Mouse (Mus musculus): Measurements from ENCODE around the gene Rapgef5.

Rapgef5 gene

GRCm38 (mm10) chr12:117676265-117676664, 160.0 kb downstream of the Rapgef5 start:
- no peak for DNase-seq

DNA sequence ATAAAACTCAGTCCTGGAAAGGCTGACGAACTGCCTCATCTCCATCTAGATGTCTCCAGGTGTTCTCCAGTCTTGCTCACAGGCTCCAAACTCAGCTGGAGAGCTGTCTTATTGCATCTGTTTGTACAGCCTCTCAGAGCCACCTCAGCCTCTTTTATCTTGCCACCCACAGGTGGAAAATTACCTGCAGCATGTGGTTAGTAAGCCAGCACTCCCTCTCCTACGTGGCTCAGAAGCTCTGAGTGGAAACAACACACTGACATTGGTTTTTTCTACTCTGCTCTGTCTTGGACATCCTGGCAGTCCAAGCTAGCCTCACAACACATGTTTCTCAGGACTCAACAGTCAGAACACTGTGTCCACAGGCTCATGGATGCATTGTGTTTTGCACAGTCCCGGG, 162.6 kb downstream of the Rapgef5 start:
- no peak for DNase-seq

GRCm38 (mm10) chr12:117679795-117680194, 163.5 kb downstream of the Rapgef5 start:
- DNase-seq, result no peak

DNA sequence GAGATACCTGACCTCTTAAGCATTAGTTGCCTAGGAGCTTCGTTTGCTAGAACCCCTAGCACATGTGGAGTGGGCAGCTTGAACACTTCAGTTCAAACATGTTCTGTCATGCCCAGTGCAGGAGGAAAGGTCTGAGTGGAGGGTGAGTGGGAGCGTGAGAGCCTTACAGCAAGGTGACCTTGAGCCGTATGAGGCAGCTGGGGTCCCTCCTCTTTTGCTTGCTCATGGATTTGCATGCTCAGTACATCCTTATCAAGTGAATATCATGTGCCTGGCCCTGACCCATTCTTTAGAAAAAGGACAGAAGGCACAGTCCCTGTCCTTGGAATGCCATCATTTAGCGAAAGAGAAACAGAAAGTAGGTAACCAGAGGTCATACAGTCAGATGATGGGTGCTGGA, 165.0 kb downstream of the Rapgef5 start:
- DNase-seq, result no peak

GRCm38 (mm10) chr12:117683377-117683776, 167.1 kb downstream of the Rapgef5 start:
- DNase-seq, result no peak

DNA sequence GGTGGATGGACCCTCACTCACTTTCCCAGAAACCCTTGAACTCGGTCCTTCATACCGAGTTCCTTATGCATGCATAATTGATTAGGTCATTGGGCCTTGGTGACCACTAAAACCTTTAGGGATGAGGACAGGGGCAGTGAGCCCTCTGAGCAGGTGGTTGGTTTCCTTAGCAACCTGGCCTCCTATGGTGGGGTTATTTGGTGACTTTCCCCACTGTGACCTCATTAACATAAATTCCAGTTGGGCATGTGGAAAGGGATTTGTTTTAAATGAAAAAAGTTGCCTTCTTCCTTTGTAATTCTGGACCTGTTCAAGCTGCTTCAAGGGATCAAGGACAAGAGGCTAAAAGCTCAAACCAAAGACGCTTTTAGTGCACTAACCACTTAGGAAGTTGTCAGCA, 167.7 kb downstream of the Rapgef5 start:
- no peak for DNase-seq

- DNase-seq, result no peak
Observed at GRCm38 (mm10) chr12:117684788-117685187, 168.5 kb downstream of the Rapgef5 start.

- no peak for DNase-seq
Observed at GRCm38 (mm10) chr12:117685336-117685735, 169.1 kb downstream of the Rapgef5 start.

DNA sequence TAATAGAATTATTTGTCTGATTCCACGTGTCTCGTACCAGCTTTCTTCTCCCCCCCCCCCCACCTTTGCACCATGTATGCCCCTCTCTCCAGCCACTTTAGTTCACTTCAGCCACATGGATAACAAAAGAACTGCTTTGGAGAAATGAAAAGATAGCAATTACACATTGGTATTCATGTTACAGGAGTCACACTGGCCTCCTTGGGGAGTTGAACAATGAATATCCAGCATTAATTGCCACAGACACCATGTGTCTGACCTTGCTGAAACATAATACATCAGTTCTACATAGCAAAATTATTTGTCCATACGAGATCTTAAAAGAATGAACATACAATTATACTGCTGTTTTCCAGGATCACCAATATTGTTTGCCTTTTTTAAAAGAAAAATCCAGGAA, 170.5 kb downstream of the Rapgef5 start:
- no peak for DNase-seq

DNA sequence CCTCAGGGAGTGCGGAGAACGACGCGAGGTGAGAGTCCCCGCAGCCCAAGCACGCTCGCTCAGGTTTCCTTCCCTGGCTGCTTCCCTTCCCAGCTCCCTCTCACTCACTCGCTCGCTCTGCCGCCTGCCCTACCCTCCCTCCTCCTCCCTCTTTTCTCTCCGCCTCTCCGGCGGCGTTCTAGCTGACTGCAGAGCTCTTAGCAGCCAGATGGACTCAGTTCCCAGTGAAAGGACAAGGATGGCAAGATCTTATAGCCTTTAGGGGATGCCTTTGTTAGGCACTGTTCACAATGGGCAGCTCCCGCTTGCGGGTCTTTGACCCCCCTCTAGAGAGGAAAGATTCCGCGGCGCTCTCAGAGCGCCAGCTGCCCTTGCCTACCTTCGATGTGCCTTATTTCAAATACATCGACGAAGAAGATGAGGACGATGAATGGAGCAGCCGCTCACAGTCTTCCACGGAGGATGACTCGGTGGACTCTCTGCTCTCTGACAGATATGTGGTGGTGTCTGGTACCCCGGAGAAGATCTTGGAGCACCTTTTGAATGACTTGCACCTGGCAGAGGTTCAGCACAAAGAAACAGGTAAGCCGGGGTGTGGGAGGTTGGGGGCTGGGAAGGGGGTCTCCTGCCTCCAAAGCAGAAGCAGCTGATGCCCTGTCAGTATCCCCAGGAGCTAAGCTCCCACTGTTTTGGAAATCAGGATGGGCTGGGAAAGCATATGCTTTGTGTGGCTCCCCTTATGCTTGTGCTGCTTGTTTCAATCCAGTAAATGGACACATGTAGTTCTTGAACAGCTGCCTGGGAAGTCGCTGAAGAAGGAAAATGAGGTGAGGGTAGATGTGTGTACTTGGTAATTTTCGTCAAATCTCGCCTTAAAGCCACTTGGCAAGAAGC, 172.6 kb downstream of the Rapgef5 start:
- DNase-seq, result peak; percentile 54 to 71

GRCm38 (mm10) chr12:117691336-117691735, 175.1 kb downstream of the Rapgef5 start:
- no peak for DNase-seq

DNA sequence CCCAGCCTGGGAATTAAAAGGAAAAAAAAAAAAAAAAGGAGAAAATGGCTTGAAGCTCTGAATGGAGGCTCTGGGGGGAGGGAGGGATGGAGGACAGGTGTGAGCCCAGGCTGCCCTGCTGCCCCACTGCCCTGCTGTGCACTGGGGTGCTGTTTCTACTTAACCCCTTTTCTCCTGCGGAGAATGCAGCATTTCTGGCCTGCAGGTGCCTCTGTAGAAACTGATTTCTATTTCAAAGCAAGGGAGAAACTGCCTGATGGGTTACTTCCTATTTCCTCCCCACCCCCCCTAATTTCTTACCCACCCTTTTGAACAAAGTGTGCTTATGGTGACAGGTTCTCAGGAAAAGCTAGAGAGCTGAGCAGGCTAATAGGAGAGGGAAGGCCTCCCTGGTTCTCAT, 176.5 kb downstream of the Rapgef5 start:
- DNase-seq, result no peak

DNA sequence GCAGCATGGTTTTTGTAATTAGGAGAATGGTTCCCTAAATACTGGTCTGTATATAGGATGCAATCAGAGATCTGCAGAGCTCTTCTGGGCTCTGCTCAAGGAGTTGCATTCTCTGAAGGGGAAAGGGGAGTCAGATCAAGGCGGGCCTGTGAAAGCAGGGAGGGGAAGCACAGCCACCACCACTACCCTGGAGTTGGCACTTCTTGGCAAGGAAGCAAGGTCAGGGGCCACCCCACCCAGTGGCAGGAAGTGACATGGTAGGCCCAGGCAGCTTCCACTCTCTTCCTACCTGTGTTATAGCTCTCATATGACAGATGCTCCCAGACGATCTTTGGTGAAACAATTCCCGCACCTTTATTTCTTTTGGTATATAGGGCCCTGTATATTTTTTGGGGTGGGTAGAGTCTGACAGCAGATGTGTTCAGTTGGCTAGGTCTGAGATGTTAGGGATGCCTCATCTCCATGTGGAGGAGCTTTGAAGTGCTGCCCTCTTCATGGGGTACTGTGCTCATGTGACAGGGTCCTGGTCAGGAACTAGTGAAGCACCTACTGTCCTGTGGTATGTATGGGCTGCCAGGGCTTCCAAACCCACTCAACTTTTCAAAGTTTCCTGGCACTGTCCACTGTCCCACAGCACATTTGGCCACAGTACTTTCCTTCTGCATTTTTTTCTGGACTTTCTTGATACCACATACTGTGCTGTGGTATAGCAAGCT, 183.8 kb downstream of the Rapgef5 start:
- no peak for DNase-seq

DNA sequence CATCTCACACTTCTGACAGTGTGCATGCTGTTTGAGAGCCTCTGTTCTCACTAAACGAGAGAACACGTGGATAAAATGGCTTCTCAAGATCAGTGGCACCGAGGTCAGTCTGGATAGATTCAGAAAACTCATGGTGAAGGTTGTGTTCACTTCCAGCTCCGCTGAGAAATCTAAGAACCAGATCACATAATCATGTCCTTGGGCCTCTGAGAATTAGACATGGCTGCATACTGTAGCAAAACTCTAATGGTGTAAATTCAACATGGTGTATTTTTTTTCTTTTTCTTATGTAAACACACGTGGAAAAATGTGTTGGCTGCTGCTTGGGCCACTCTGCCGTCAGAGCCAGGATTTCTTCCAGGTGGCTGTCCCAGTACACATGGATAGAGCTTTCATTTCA, 184.6 kb downstream of the Rapgef5 start:
- no peak for DNase-seq

DNA sequence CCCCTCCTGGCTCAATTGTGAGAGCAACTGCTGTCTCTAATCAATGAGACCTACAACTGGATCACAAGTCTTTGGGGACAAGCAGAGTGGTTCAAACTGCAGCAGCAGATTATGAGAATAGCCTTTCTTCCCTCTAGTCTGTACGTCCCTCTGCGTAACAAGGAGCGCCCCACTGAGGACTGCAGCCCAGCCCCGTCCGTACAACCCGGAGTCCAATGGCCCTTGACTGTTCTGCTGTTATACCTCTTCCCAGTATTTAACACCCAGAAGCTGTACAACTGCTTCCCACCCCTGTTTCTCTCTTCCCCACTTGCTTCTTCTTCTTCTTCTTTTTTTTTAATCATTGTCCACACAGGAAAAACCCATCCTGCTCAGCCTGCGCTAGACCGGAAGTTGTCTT, 186.0 kb downstream of the Rapgef5 start:
- DNase-seq, result no peak

DNA sequence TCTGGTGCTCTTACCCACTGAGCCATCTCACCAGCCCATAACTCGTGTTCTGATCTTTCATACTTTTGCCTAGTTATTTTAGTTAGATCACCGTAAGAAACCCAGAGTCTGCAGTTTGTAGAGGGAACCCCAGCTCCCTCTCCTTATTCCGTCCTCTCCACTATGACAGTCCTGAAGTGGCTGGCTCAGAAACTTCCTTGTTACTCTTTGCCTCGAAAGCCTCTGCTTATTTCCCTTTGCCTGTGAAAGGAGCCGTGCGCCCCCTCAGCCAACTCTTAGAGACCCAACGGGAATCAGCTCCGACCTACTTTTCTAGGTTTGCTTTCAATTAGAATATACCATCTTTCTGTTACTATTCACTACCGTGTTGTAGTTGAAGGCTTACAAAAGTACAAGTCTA, 186.6 kb downstream of the Rapgef5 start:
- no peak for DNase-seq

DNA sequence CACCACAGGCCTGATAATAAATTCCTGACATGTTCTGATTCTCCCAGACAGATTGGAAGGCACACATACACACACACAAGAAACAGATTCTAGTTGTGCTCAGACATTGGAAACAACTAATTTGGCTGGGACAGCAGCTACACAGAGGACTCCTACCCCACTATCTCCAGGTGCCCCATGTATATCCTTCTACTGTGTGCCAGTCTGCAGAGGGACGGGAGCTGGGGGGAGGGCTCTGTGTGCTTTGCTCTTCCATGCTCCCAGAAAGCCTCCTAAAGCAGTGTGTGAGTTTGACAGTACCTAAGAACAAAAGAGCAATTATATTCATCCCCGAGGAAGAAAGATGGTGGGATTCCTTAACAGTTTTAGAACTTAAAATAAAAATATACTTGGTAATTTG, 187.1 kb downstream of the Rapgef5 start:
- no peak for DNase-seq

DNA sequence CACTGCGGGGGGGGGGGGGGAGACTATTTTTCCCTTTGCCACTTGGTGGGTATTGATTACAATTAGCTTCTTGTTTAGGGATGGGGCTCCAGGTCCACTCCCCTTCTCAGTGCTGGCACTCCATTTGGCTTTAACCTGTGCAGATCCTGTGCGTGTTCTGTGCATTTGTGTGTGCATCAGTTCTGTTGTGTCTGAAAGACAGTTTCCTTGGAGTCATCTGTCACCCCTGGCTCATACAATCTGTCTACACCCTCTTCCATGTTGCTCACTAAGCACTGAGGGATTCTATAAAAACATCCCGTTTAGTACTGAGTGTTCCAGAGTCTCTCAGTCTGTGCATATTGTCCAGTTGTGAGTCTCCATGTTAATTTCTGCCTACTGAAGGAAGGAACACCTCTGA, 189.0 kb downstream of the Rapgef5 start:
- DNase-seq, result no peak

- peak in 1 of 2 experiments; percentile 17 for DNase-seq
Observed at GRCm38 (mm10) chr12:117709280-117709679, 193.0 kb downstream of the Rapgef5 start.

GRCm38 (mm10) chr12:117712474-117712873, 196.2 kb downstream of the Rapgef5 start:
- DNase-seq, result no peak

GRCm38 (mm10) chr12:117713616-117714015, 197.3 kb downstream of the Rapgef5 start:
- no peak for DNase-seq

DNA sequence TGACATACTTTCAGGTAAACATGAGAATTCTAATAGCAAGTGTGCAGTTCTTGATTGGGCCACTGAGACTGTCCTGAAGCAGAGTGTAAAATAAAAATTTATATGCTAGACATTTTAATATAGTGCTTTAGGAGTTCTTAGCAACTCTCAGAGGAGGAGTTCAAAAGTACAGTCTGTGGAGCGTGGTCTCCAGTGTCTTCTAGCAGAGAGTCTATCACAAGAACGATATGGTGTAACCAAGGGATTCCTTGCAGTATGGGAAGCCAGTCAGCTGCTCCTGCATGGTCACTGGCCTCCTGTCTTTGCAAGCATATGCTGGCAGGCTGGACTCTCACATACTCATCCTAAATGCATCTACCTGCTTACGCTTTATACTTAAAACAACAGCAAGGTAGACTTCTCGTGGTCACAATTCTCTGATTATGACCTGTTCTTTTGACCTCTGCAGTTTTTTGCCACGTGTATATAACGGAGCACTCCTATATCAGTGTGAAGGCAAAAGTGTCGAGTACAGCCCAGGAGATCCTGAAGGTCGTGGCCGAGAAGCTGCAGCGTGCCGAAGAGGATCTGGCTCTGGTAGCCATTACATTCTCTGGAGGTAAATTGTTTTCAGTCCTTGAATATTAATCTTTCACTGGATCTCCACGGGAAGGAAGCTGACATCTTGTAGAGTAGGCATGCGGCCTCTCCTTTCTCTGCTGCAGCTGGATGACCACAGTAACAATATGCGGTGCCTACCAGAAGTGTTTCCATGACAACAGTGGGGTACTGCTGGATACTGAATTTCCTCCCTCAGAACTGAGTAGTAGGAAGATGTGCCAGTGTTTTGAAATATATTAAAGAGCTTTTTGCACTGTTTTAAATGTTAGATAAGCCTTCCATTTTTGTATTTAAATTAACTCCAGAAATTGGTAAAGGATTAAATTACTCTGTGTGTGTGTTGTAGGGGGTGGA, 204.8 kb downstream of the Rapgef5 start:
- no peak for DNase-seq

GRCm38 (mm10) chr12:117721748-117722150, 205.5 kb downstream of the Rapgef5 start:
- no peak for DNase-seq
